Mouse (Mus musculus) thymus, postnatal 0 days (tissue): ENCODE results near the gene Steap2. TPM values are rescaled to one million over a fixed set of nuclear protein-coding genes. Genes with fewer than 3 reads are reported as not detected.
A peak's percentile ranks its signal among the peaks of the same experiment; 100 is the strongest.

ENCODE experiments used
- DNase-seq: peaks from one replicate; pipeline ENCODE4 v3.0.0-alpha.2; 2015; ENCODE audit warnings: low spot score
- polyA plus RNA-seq: library from polyadenylated mRNA; unstranded; fragments of >200 nt; fragmentation: Nextera tagmentation; extraction: Ambion mirVana; gene quantifications from 2 replicates; pipeline ENCODE4 v1.2.1, GENCODE M21; 2015

Steap2 gene
- polyA plus RNA-seq, 1 experiment from 2014 or later = 0.57 TPM

DNA sequence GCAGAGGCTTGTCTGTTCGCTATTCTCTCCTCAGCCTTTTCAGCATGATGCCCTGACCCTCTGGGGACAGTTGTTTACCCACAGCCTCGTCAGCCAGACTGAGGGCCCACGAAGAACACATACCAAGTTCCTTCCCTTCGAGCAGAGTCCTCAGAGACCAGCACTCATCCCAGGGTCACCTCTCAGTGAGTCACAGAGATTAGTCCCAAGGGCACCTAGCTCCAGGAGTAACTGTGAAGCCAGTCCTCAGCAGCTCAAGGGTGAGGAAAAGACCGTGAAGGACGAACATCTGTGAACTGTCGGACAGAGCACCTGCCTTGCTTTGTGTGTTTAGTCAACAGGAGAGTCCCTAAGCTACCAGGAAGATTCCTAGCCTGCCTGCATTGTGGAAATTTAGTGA lies 25.5 kb downstream of the Steap2 start:
- DNase-seq = no peak

DNA sequence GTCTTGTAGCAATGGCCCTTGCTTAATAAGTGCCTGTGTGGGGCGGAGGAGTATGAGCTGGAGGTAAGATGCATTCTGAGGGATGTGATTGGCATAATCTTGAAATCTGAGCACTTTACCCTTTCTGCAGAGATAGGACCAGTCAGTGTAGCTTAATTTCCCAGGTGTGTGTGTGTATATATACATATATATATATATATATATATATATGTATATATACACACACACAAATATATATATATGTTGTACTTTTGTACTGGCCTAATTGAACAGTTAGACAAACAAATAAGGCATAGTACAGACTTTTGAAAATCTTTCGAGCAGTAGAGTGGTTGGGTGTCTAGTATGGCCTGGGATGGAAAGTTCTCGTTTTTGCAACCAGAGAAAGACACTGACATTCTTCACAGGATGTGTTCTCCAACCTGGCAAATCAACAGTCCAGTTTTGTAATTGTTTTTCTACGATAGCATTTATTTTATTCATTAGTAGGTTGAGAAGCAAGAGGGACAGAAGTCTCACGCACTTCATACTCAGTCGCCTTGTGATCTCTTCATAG lies 29.9 kb downstream of the Steap2 start:
- no peak for DNase-seq

DNA sequence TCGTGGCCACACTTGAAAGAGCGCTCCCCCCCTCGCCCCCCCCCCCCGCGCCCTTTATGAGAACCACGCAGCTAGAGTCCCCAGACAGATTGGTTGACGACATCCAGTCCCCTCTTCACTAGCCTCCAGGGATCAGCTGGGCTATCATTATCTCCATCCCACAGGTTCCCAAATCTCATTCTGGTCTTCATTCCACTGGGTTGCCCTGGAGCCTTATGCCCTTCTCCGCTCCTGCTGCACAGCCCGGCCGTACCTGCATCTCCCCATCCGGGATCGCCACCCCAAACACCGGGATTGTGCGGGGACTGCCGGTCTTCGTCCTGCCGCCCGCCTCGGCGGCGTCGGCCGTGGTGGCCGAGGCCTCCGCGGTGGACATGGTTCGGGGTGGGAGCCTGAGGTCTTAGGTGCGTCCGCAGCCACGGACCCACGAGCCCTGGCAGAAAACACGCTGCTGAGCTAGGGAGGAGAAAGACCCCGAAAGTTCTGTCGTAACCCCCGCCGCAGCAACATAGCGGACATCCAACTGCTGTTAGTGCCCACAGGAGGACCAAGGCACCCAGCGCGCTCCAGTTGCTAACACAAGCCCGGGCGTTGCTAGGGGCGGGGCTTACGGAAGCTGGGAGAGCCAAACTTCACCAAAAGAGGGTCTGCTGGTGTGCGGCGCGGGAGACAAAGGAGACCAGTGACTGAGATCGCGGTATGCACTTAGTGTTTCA lies 30.6 kb downstream of the Steap2 start, which contains the start of gene Cfap69:
Gene Cfap69 (minus strand): TSS at position 585 of the 716 bp plus-strand sequence.
- DNase-seq = peak; percentile 21

DNA sequence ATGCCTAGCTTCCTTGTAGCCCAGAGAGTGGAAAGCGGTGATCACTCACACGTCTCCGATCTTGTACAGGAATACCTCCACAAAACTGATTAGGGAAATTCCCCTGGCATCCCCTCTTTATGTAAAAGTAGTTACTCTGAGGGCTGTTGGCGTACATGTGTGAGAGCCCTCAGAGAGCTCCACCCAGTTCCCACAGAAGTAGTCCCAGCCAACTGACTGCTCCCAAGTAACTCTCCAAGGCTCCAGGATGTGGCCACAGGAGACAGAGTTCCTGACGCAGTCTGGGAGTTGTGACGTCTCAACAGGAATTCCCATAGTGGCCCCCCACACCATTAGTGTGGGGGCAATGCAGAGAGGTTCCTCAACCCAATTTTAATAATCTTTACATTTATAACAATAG lies 31.3 kb downstream of the Steap2 start:
- no peak for DNase-seq

DNA sequence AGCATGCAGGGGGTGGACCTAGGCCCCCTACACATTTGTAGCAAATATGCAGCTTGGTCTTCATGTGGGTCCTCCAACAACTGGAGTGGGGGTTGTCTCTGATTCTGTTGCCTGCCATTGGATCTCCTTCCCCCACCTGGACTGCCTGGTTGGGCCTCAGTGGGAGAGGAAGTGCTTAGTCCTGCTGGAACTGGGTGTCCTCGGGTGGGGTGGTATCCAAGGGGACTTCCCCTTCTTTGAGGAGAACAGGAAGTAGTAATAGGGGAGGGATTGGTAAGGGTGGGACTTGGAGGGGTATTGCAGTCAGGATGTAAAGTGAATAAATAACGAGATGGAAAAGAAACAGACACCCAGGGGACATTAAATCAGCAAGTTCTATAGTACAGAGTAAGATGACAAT lies 35.7 kb downstream of the Steap2 start:
- no peak for DNase-seq

DNA sequence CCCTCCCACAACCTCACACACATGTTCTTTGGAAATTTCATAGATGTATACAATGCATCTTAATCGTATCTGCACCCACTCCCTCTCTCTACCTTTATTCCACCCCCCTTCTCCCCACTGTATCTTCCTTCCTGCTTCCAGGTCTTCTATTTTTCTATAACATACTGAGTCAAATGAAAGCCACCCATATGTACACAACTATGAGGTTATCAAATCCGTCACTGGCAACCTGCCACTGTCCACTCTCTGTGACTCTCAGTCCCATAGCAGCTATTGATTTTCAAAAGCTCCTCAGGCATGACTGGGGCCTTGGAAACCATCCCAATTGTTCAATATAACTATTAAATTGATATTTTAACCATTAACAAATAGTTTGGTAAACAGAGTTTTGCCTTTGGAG lies 36.4 kb downstream of the Steap2 start:
- DNase-seq = no peak

DNA sequence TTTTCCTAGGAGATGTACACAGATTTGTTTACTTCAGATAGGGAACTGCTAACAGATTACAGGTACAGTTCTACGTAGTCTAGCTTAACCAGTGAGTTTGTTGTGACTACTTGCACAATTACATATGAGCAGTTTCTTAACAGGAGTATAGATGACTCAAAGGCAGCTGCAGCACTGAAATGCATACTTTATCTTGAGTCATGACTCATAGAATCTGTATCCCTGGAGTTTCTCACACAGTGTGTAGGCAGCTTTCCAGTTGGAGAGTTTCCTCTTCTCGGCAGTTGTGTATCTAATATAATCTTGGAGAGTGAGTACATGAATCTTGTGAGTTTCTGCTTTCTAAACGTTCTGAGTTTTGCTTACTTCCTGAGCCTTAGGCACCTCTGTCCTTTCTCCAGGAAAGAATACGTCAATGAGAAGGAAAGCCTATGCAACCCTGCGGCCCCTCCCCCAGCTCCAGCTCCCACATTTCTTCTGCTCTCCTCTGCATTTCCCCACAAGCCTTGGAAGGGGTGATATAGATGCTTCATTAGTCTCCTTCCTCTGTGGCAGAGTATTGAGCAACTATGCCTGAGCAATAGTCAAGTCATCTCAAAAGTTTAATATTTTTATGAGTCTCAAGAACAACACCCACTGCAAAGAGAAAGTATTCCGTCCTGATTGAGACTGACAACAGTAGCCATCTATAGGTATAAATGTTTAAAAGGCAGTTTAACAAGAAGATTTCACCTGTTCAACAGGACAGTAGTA lies 45.4 kb downstream of the Steap2 start:
- DNase-seq = no peak

DNA sequence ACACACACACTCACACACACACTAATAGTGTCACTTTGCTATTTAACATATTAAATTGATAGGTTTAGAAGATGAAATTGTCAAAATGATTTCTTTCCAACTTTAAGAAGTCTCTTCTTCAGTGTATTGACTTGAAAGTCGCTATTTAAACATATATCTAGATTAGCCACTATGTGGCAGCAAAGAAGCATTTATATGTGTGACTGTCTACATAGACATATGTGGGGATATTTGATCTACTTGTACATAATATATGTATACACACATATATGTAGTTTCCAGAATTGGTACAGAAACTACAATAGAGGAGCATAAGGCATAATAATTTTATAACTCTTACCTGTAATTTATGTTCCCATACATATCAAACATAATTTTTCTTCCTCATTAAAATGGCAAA lies 48.2 kb downstream of the Steap2 start:
- DNase-seq = no peak

DNA sequence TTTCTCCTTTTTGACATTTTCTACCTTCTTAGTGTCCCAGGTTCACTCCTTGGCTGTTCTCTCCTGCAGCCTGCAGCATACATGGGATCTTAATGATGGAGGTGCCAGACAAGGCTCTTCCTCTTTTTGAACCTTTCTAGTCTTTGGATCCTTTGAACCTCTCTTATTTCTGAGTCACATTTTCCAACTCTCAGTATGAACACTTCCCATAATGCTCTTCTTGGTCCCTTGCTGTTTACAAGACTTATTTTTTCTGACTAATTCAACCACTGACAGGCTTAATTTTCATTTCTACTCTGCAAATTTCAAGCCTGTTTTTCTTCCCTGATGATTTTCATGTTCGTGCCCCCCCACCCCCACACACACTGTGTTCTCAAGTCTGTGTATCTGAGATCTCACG lies 55.9 kb downstream of the Steap2 start:
- no peak for DNase-seq

DNA sequence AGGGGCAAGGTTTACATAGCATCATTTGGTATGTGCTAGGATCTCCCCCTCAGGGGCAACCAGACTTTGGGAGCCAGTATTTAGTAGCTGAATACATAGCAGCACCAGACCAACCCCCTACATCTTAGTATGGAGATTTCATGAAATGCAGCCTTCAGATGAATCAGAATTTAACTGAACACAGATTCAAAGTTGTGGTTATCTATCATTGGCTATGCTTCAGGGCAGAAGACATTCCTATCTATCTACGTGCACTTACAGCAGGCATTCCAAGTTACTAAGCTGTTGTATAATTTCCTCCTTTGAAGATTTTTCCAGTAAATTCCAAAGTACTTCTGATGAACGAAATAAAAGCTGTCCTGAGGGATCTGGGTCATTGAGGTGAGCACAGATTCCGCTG lies 68.9 kb downstream of the Steap2 start:
- DNase-seq = no peak

DNA sequence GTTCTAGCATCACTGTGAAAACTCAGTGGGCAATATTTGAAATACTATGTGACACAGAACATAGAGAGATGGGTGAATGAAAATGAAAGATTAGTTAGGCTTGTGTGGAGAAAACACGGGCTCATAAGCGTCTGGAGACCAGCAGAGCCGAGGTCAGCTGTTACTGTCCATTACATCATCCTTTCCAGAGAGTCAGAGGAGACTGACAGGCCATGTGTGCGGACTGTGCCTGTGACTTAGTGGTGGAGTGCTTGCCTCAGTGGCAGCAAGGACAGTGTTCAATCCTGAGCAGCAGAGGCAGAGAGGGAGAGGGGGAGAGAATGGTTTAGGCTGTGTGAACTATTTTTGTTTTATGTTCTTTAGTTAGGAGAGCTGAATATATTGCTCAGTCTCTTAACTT lies 76.0 kb downstream of the Steap2 start:
- DNase-seq = no peak

Other genes starting within 250 kb of the Steap2 start
- gene 1700015F17Rik, start 215.4 kb downstream of the Steap2 start, polyA plus RNA-seq = not detected in 2 replicates
- gene Cldn12, start 179.6 kb downstream of the Steap2 start, polyA plus RNA-seq = 2.3 and 2.8 TPM in 2 replicates
- 14.4 and 16.0 TPM in 2 replicates for gene Gtpbp10, start 135.0 kb downstream of the Steap2 start, polyA plus RNA-seq
- gene Gm8773, start 120.8 kb downstream of the Steap2 start, polyA plus RNA-seq = 0.45 and 0.70 TPM in 2 replicates
- 0.27 and 0.85 TPM in 2 replicates for gene Cfap69, start 30.3 kb downstream of the Steap2 start, polyA plus RNA-seq
- gene Steap1, start 54.7 kb upstream of the Steap2 start, polyA plus RNA-seq = 0.73 and 0.77 TPM in 2 replicates